Mouse (Mus musculus): ENCODE data around the gene Adcy10.

Adcy10 gene

GRCm38 (mm10) chr1:165536079-165536675, 51.2 kb downstream of the Adcy10 start:
- no peak for DNase-seq (ENCODE audit: low read depth)

GRCm38 (mm10) chr1:165537241-165537807, 52.3 kb downstream of the Adcy10 start:
- no peak for DNase-seq (ENCODE audit: low read depth)

GRCm38 (mm10) chr1:165556711-165557110, 71.7 kb downstream of the Adcy10 start:
- no peak for DNase-seq (ENCODE audit: low read depth)

- no peak for DNase-seq (ENCODE audit: low read depth)
These were observed 74.1 kb downstream of the Adcy10 start for GRCm38 (mm10) chr1:165559073-165559472.

- DNase-seq (ENCODE audit: low read depth): no peak
These were observed 80.3 kb downstream of the Adcy10 start for GRCm38 (mm10) chr1:165565283-165565682.

- DNase-seq (ENCODE audit: low read depth): no peak
These were observed 82.5 kb downstream of the Adcy10 start for GRCm38 (mm10) chr1:165567466-165567865.

- DNase-seq (ENCODE audit: low read depth): no peak
These were observed 91.0 kb downstream of the Adcy10 start for GRCm38 (mm10) chr1:165576005-165576404.

GRCm38 (mm10) chr1:165576459-165577112, 91.6 kb downstream of the Adcy10 start:
- DNase-seq (ENCODE audit: low read depth): peak; percentile 80

GRCm38 (mm10) chr1:165579332-165579731, 94.3 kb downstream of the Adcy10 start:
- DNase-seq (ENCODE audit: low read depth): peak; percentile 67

GRCm38 (mm10) chr1:165581255-165581654, 96.3 kb downstream of the Adcy10 start:
- DNase-seq (ENCODE audit: low read depth): peak; percentile 12

- DNase-seq (ENCODE audit: low read depth): peak; percentile 91
These were observed 98.7 kb downstream of the Adcy10 start for GRCm38 (mm10) chr1:165583529-165584184.

- DNase-seq (ENCODE audit: low read depth): no peak
These were observed 100.6 kb downstream of the Adcy10 start for GRCm38 (mm10) chr1:165585389-165586104.

- DNase-seq (ENCODE audit: low read depth): peak; percentile 28
These were observed 101.4 kb downstream of the Adcy10 start for GRCm38 (mm10) chr1:165586366-165586765.

- no peak for DNase-seq (ENCODE audit: low read depth)
These were observed 102.9 kb downstream of the Adcy10 start for GRCm38 (mm10) chr1:165587845-165588244.

GRCm38 (mm10) chr1:165589280-165590048, 104.5 kb downstream of the Adcy10 start:
- DNase-seq (ENCODE audit: low read depth): no peak

GRCm38 (mm10) chr1:165590760-165591159, 105.8 kb downstream of the Adcy10 start:
- DNase-seq (ENCODE audit: low read depth): no peak

GRCm38 (mm10) chr1:165592295-165593082, 107.5 kb downstream of the Adcy10 start:
- no peak for DNase-seq (ENCODE audit: low read depth)

GRCm38 (mm10) chr1:165594699-165595421, 109.9 kb downstream of the Adcy10 start:
- no peak for DNase-seq (ENCODE audit: low read depth)

- no peak for DNase-seq (ENCODE audit: low read depth)
These were observed 116.8 kb downstream of the Adcy10 start for GRCm38 (mm10) chr1:165601775-165602280.

GRCm38 (mm10) chr1:165603218-165603617, 118.2 kb downstream of the Adcy10 start:
- DNase-seq (ENCODE audit: low read depth): peak; percentile 55
